Mouse (Mus musculus) heart, embryonic 14.5 days (tissue): ENCODE results near the gene Gle1. TPM values are rescaled to one million over a fixed set of nuclear protein-coding genes. Genes with fewer than 3 reads are reported as not detected.
A peak's percentile ranks its signal among the peaks of the same experiment; 100 is the strongest.

Source experiments
- ATAC-seq: fragments of 200-750 bp; cut with Nextera tagmentation; 2 replicates; pipeline ENCODE4 v1.8.0; 2017; ENCODE audit warnings: low read depth, moderate TSS enrichment; ENCODE audit not compliant: insufficient number of reproducible peaks, insufficient read depth, low FRiP score
- H3K27ac ChIP-seq, 2 experiments: fragments of 200-500 bp in 1 of 2; fragments of 300-500 bp in 1 of 2; sonication (generic) in 1 of 2; replicated peaks in 1 of 2; 2 replicates each; pipeline ENCODE4 v1.5.1; 2012 to 2014; ENCODE audit warnings: low read depth in 2 of 2, low read length in 2 of 2, control low read depth in 1 of 2, mild to moderate bottlenecking in 1 of 2, mixed read lengths in 1 of 2; ENCODE audit not compliant: control insufficient read depth in 1 of 2, insufficient read depth in 1 of 2
- H3K27me3 ChIP-seq: fragments of 300-500 bp; sonication (generic); 2 replicates; pipeline ENCODE4 v1.6.1; 2014; ENCODE audit warnings: mild to moderate bottlenecking, low read length, control low read depth; ENCODE audit not compliant: control insufficient read depth, insufficient read depth
- H3K36me3 ChIP-seq: fragments of 300-500 bp; sonication (generic); 2 replicates; pipeline ENCODE4 v1.6.1; 2014; ENCODE audit warnings: mild to moderate bottlenecking, control low read depth, low read length, mixed read lengths; ENCODE audit not compliant: control insufficient read depth, insufficient read depth
- H3K4me1 ChIP-seq, 2 experiments: fragments of 200-500 bp in 1 of 2; fragments of 300-500 bp in 1 of 2; sonication (generic) in 1 of 2; 2 replicates each; pipeline ENCODE4 v1.6.1; 2012 to 2014; ENCODE audit warnings: low read length in 2 of 2, control low read depth in 1 of 2, mixed read lengths in 1 of 2; ENCODE audit not compliant: control insufficient read depth in 2 of 2, insufficient read depth in 2 of 2
- H3K4me2 ChIP-seq: fragments of 300-500 bp; sonication (generic); 2 replicates; pipeline ENCODE4 v1.6.1; 2014; ENCODE audit warnings: mild to moderate bottlenecking, low read length
- H3K4me3 ChIP-seq, 2 experiments: fragments of 200-500 bp in 1 of 2; fragments of 300-500 bp in 1 of 2; sonication (generic) in 1 of 2; 2 replicates each; pipeline ENCODE4 v1.5.1; 2012 to 2014; ENCODE audit warnings: low read length in 2 of 2, mild to moderate bottlenecking in 2 of 2, control low read depth in 1 of 2, low read depth in 1 of 2, moderate library complexity in 1 of 2; ENCODE audit not compliant: control insufficient read depth in 1 of 2, insufficient read depth in 1 of 2
- H3K9ac ChIP-seq: fragments of 300-500 bp; sonication (generic); 2 replicates; pipeline ENCODE4 v1.6.1; 2014; ENCODE audit warnings: mild to moderate bottlenecking, low read length
- H3K9me3 ChIP-seq: fragments of 300-500 bp; sonication (generic); 2 replicates; pipeline ENCODE4 v1.6.1; 2016; ENCODE audit warnings: low read length, control low read depth; ENCODE audit not compliant: control insufficient read depth
- WGBS: fragments of 180-500 bp; shearing (Covaris S2); extraction: QIAGEN DNeasy Blood & Tissue Kit; methylation state at CpG from one replicate; pipeline ENCODE4 v1.1.7; 2014; 5-methylcytosine and 5-hydroxymethylcytosine counted together
- polyA plus RNA-seq: library from polyadenylated mRNA; unstranded; fragments of >200 nt; fragmentation: Nextera tagmentation; extraction: Ambion mirVana; gene quantifications from 2 replicates; pipeline ENCODE4 v1.2.1, GENCODE M21; 2014

The Gle1 gene
- polyA plus RNA-seq, 1 experiment from 2014 or later: 36.1 TPM

- 13% methylated on average over 10 of the region's 10 CpGs for WGBS
- peak overlapping the region; percentile 70 for H3K4me2 ChIP-seq
- H3K9ac ChIP-seq: peak overlapping the region; percentile 99
- no peak for ATAC-seq
- no peaks in the 10 kb centered on the region for H3K9me3 ChIP-seq
- peak overlapping the region; percentile 82 to 93 for H3K4me3 ChIP-seq
- peak overlapping the region; percentile 95 to 97 for H3K27ac ChIP-seq
- no peaks in the 10 kb centered on the region for H3K27me3 ChIP-seq
- peaks cover 28% of the 10 kb centered on the region for H3K36me3 ChIP-seq
- peaks cover 19 to 46% of the 10 kb centered on the region in 2 experiments for H3K4me1 ChIP-seq
Measured at GRCm38 (mm10) chr2:29964354-29965249, 29.4 kb downstream of the Gle1 start.

GRCm38 (mm10) chr2:29965250-29965843 is 30.1 kb downstream of the Gle1 start, which contains the start of gene Sptan1:
TSS of gene Sptan1 (plus strand) at chr2:29965560.
- H3K9ac ChIP-seq: peak within 1 kb of the TSS; percentile 99
- peak; percentile 99 for ATAC-seq
- peak within 1 kb of the TSS; percentile 95 to 97 for H3K27ac ChIP-seq
- no peaks in the 10 kb centered on the region for H3K27me3 ChIP-seq
- peak within 1 kb of the TSS; percentile 82 to 93 for H3K4me3 ChIP-seq
- H3K4me2 ChIP-seq: peak within 1 kb of the TSS; percentile 70
- no peaks in the 10 kb centered on the region for H3K9me3 ChIP-seq
- peaks cover 21 to 53% of the 10 kb centered on the region in 2 experiments for H3K4me1 ChIP-seq
- WGBS: under 1% methylated on average over 82 of the region's 82 CpGs
- peaks cover 28% of the 10 kb centered on the region for H3K36me3 ChIP-seq

GRCm38 (mm10) chr2:29965906-29966305 is 30.7 kb downstream of the Gle1 start:
- no peaks in the 10 kb centered on the region for H3K27me3 ChIP-seq
- peaks cover 21 to 57% of the 10 kb centered on the region in 2 experiments for H3K4me1 ChIP-seq
- peak overlapping the region; percentile 70 for H3K4me2 ChIP-seq
- peak overlapping the region; percentile 77 to 95 for H3K27ac ChIP-seq
- peak overlapping the region; percentile 99 for H3K9ac ChIP-seq
- H3K36me3 ChIP-seq: peaks cover 31% of the 10 kb centered on the region
- peak overlapping the region; percentile 82 to 93 for H3K4me3 ChIP-seq
- ATAC-seq: no peak
- H3K9me3 ChIP-seq: no peaks in the 10 kb centered on the region
- under 1% methylated on average over 40 of the region's 41 CpGs for WGBS

GRCm38 (mm10) chr2:29966826-29967225 is 31.6 kb downstream of the Gle1 start:
- Histone ChIP-seq H3K36me3 (peaks cover 37% of the 10 kb centered on the region), H3K4me2 (peak overlapping the region; percentile 70), H3K27ac (peak overlapping the region; percentile 65 to 95), H3K27me3 (no peaks in the 10 kb centered on the region), H3K4me1 (peaks cover 23 to 66% of the 10 kb centered on the region in 2 experiments), H3K9ac (peak overlapping the region; percentile 99), H3K9me3 (no peaks in the 10 kb centered on the region), H3K4me3 (peak overlapping the region; percentile 82 to 93)
- 64% methylated on average over 2 of the region's 2 CpGs for WGBS
- no peak for ATAC-seq

- peak overlapping the region; percentile 70 for H3K4me2 ChIP-seq
- no peak for ATAC-seq
- no peaks in the 10 kb centered on the region for H3K9me3 ChIP-seq
- H3K4me3 ChIP-seq: peak overlapping the region in 1 of 2 experiments; percentile 93; a peak in 2 of 4 replicates
- WGBS: 16% methylated on average over 5 of the region's 5 CpGs
- peak overlapping the region; percentile 99 for H3K9ac ChIP-seq
- peaks cover 37% of the 10 kb centered on the region for H3K36me3 ChIP-seq
- peak overlapping the region; percentile 24 to 95; a peak in 3 of 4 replicates for H3K27ac ChIP-seq
- H3K4me1 ChIP-seq: peaks cover 26 to 74% of the 10 kb centered on the region in 2 experiments
- H3K27me3 ChIP-seq: no peaks in the 10 kb centered on the region
Measured at GRCm38 (mm10) chr2:29967768-29968167, 32.5 kb downstream of the Gle1 start.

- Histone ChIP-seq H3K9ac (0 out of 2 replicates have a peak overlapping the region, but pooled peaks have one; percentile 1), H3K27ac (peak overlapping the region; percentile 39 to 95; a peak in 3 of 4 replicates), H3K4me2 (peak overlapping the region; percentile 70), H3K4me1 (peaks cover 26 to 73% of the 10 kb centered on the region in 2 experiments), H3K27me3 (no peaks in the 10 kb centered on the region), H3K36me3 (peaks cover 37% of the 10 kb centered on the region), H3K9me3 (no peaks in the 10 kb centered on the region), H3K4me3 (no peak overlapping the region)
- no peak for ATAC-seq
- WGBS: 20% methylated on average over 5 of the region's 5 CpGs
Measured at GRCm38 (mm10) chr2:29968638-29969037, 33.4 kb downstream of the Gle1 start.

GRCm38 (mm10) chr2:29971838-29972635 is 36.8 kb downstream of the Gle1 start:
- Histone ChIP-seq H3K27me3 (no peaks in the 10 kb centered on the region), H3K4me2 (peak overlapping the region; percentile 31), H3K4me3 (no peak overlapping the region), H3K4me1 (peaks cover 18 to 60% of the 10 kb centered on the region in 2 experiments), H3K36me3 (peaks cover 55% of the 10 kb centered on the region), H3K9me3 (no peaks in the 10 kb centered on the region), H3K9ac (0 out of 2 replicates have a peak overlapping the region, but pooled peaks have one; percentile 12), H3K27ac (peak overlapping the region; percentile 34 to 79)
- ATAC-seq: peak; percentile 62; the same call in 1 of the 2 replicates
- 22% methylated on average over 9 of the region's 9 CpGs for WGBS
